Mouse (Mus musculus) urinary bladder, postnatal 14 days (tissue): Measurements from ENCODE around the gene Popdc3.
A peak's percentile ranks its signal among the peaks of the same experiment; 100 is the strongest.
"Not testable (repeated sequence)": the region's sequence is repeated elsewhere in the genome, so short reads cannot be mapped to it uniquely, and the experiment has no call there.

Experiments used
- DNase-seq: peaks from one replicate; pipeline ENCODE4 v3.0.0; 2021; ENCODE audit warnings: low spot score

Gene Popdc3

GRCm38 (mm10) chr10:45311624-45312023 is 133.7 kb downstream of the Popdc3 start:
- no peak for DNase-seq

- no peak for DNase-seq
Measured at GRCm38 (mm10) chr10:45314865-45315264, 137.0 kb downstream of the Popdc3 start.

- DNase-seq, result no peak
Measured at GRCm38 (mm10) chr10:45318922-45319321, 141.0 kb downstream of the Popdc3 start.

GRCm38 (mm10) chr10:45320296-45320695 is 142.4 kb downstream of the Popdc3 start:
- DNase-seq, result no peak

GRCm38 (mm10) chr10:45324159-45324558 is 146.3 kb downstream of the Popdc3 start:
- DNase-seq, result no peak

GRCm38 (mm10) chr10:45328196-45329000 is 150.5 kb downstream of the Popdc3 start:
- DNase-seq, result no peak

- DNase-seq, result no peak
Measured at GRCm38 (mm10) chr10:45334925-45335324, 157.0 kb downstream of the Popdc3 start.

GRCm38 (mm10) chr10:45335434-45336422 is 157.8 kb downstream of the Popdc3 start, which contains the start of gene Bves:
Bves (plus strand) TSS chr10:45335772.
- DNase-seq, result peak; percentile 40

- no peak for DNase-seq
Measured at GRCm38 (mm10) chr10:45339106-45339505, 161.2 kb downstream of the Popdc3 start.

- no peak for DNase-seq
Measured at GRCm38 (mm10) chr10:45344381-45344780, 166.5 kb downstream of the Popdc3 start.

- DNase-seq, result no peak
Measured at GRCm38 (mm10) chr10:45345217-45345616, 167.3 kb downstream of the Popdc3 start.

GRCm38 (mm10) chr10:45348143-45348542 is 170.2 kb downstream of the Popdc3 start:
- DNase-seq, result not testable (repeated sequence)

GRCm38 (mm10) chr10:45356091-45356490 is 178.2 kb downstream of the Popdc3 start:
- DNase-seq, result no peak

GRCm38 (mm10) chr10:45363396-45363795 is 185.5 kb downstream of the Popdc3 start:
- DNase-seq, result no peak

- no peak for DNase-seq
Measured at GRCm38 (mm10) chr10:45366987-45367705, 189.2 kb downstream of the Popdc3 start.
